Mouse (Mus musculus): ENCODE data around the gene Fam71e2. TPM values are rescaled to one million over a fixed set of nuclear protein-coding genes. Genes with fewer than 3 reads are reported as not detected.

The Fam71e2 gene
- total RNA-seq, 2 experiments from 2014 or later: not detected

- DNase-seq: no peak
Observed at GRCm38 (mm10) chr7:4739041-4739543, 32.0 kb downstream of the Fam71e2 start.

DNA sequence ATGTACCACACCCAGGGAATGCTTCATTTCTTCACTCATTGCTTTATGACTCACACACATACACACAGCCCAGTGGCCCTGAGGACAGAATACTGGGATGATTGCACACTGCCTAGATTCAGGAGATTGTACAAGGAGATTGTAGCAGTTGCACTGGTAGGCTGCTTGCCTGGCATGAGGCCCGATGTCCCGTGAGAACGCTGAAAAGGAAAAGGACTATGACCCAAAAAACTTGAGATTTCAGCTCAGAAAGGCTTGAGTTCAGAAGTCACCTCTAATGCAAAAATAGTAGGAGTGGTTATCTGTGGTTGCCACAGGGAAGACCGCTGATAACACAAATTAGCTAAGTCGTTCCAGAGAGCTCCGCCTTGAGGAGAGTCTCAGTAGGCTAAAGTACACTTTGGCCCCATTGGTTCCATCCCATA, 38.1 kb downstream of the Fam71e2 start:
- DNase-seq: no peak

GRCm38 (mm10) chr7:4731090-4731489, 40.0 kb downstream of the Fam71e2 start:
- no peak for DNase-seq

DNA sequence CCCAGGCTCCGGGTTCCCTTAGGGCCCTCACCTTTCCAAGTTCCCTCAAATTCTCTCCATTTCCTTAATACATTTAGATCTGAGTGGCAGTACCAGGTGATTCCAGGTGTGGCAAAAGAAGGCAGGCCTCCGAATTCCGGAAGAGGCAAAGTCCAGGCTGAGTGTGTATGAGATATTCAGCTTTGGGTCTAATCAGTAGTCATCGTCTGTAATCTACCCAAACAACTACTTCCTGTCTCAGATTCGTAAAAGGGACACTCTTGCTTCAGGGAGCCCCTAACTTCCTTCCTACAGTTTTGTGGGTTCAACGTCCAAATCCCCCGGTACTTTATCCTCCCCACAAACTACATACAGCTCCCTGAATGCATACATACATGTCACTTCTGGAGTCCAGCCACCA, 45.9 kb downstream of the Fam71e2 start, which contains the start of gene Tmem150b:
TSS of gene Tmem150b (minus strand) at position 81 of the 400 bp plus-strand sequence.
- no peak for DNase-seq

GRCm38 (mm10) chr7:4724359-4724758, 46.7 kb downstream of the Fam71e2 start:
- DNase-seq: no peak

DNA sequence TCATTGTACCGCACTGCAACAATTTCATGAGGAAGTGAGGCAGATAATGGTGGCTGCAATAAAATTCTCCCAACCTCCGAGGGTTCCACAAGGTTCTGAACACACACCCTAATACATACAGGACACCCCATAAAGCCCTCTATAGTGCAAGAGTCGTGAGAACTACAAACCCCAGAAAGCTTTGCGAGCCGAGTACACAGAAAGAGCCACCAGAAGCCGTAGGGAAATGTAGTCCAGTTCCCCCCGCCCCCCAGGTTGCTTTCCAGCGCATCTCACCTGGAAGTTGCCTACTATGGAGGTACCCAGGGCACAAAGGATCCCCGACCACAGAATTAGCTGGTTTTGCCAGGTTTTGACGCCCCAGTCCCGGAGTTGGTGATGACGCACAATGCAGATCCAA, 47.6 kb downstream of the Fam71e2 start:
- no peak for DNase-seq

GRCm38 (mm10) chr7:4719276-4719675, 51.8 kb downstream of the Fam71e2 start:
- no peak for DNase-seq

GRCm38 (mm10) chr7:4716955-4717354, 54.1 kb downstream of the Fam71e2 start:
- DNase-seq: no peak

DNA sequence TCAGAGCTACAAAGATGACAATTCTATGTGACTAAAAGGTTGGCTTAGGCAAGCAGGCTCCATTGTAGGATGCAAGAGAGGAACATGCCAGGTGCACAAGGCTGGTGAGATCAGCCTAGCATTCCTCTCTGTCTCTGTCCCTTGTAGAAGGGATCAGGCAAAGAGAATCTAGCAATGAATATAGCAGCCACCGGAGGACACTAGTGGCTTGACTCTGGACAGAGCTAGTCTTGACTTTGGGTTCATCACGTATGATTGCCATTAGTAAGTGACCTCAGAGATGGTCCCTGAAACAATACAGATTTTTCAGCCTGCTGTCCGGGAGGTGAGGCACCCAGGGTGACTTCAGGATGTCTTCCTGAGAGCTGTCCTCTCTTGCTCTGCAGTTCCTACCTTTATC, 58.5 kb downstream of the Fam71e2 start:
- DNase-seq: no peak

GRCm38 (mm10) chr7:4705098-4705497, 66.0 kb downstream of the Fam71e2 start:
- DNase-seq: peak; percentile 50

Other genes with a start within 250 kb of the Fam71e2 start
- gene Tnni3, start 247.1 kb downstream of the Fam71e2 start, total RNA-seq (2021): 1,000 to 10,000 TPM; 4,693 to 5,168 TPM
- gene Dnaaf3, start 238.8 kb downstream of the Fam71e2 start, total RNA-seq (2021): under 1 TPM; 0.41 to 0.57 TPM
- gene Syt5, start 223.8 kb downstream of the Fam71e2 start, total RNA-seq (2021): 1 to 10 TPM; 1.1 to 1.5 TPM
- gene Ptprh, start 167.3 kb downstream of the Fam71e2 start, total RNA-seq (2021): not detected
- gene Tmem86b, start 139.9 kb downstream of the Fam71e2 start, total RNA-seq (2021): 1 to 10 TPM; 6.6 to 8.5 TPM
- 10 to 100 TPM; 79.1 to 81.3 TPM for gene Ppp6r1, start 112.3 kb downstream of the Fam71e2 start, total RNA-seq (2021)
- 10 to 100 TPM; 51.5 to 54.7 TPM for gene Hspbp1, start 86.2 kb downstream of the Fam71e2 start, total RNA-seq (2021)
- 1 to 10 TPM; 4.1 to 5.9 TPM for gene Brsk1, start 80.7 kb downstream of the Fam71e2 start, total RNA-seq (2021)
- gene Tmem150b, start 46.1 kb downstream of the Fam71e2 start, total RNA-seq (2021): under 1 TPM in 1 of 2 experiments, not detected in 1; 0.12 TPM
- 10 to 100 TPM; 41.6 to 43.5 TPM for gene Kmt5c, start 31.2 kb downstream of the Fam71e2 start, total RNA-seq (2021)
- gene Cox6b2, start 18.2 kb downstream of the Fam71e2 start, total RNA-seq (2021): 10 to 100 TPM; 11.7 to 16.9 TPM
- gene Il11, start 11.6 kb upstream of the Fam71e2 start, total RNA-seq (2021): under 1 TPM in 1 of 2 experiments, not detected in 1; 0.23 TPM
- not detected for gene Tmem190, start 11.6 kb upstream of the Fam71e2 start, total RNA-seq (2021)
- gene Tmem238, start 18.4 kb upstream of the Fam71e2 start, total RNA-seq (2021): 1 to 10 TPM; 2.7 to 5.1 TPM
- 100 to 1,000 TPM; 726 to 732 TPM for gene Rpl28, start 21.6 kb upstream of the Fam71e2 start, total RNA-seq (2021)
- 100 to 1,000 TPM; 281 to 285 TPM for gene Ube2s, start 41.3 kb upstream of the Fam71e2 start, total RNA-seq (2021)
- gene Shisa7, start 73.4 kb upstream of the Fam71e2 start, total RNA-seq (2021): under 1 TPM in 1 of 2 experiments, not detected in 1; 0.20 TPM
- 1 to 10 TPM; 1.6 to 2.3 TPM for gene Isoc2b, start 99.0 kb upstream of the Fam71e2 start, total RNA-seq (2021)
- gene Isoc2a, start 105.9 kb upstream of the Fam71e2 start, total RNA-seq (2021): 10 to 100 TPM; 14.7 to 15.5 TPM
- not detected for gene Gm36210, start 135.2 kb upstream of the Fam71e2 start, total RNA-seq (2021)
- gene Zfp628, start 143.9 kb upstream of the Fam71e2 start, total RNA-seq (2021): 10 to 100 TPM; 14.7 to 16.7 TPM
- gene Nat14, start 150.7 kb upstream of the Fam71e2 start, total RNA-seq (2021): 1 to 10 TPM; 3.9 to 6.2 TPM
- gene Ssc5d, start 154.5 kb upstream of the Fam71e2 start, total RNA-seq (2021): 10 to 100 TPM in 1 of 2 experiments, 1 to 10 TPM in 1; 8.7 to 11.1 TPM
- gene Sbk2, start 193.1 kb upstream of the Fam71e2 start, total RNA-seq (2021): 10 to 100 TPM; 10.6 TPM
- gene Sbk3, start 199.9 kb upstream of the Fam71e2 start, total RNA-seq (2021): 10 to 100 TPM; 21.0 to 24.3 TPM
- 10 to 100 TPM; 28.4 to 38.0 TPM for gene Zfp579, start 224.9 kb upstream of the Fam71e2 start, total RNA-seq (2021)
- 1 to 10 TPM; 6.0 to 6.4 TPM for gene Zfp524, start 243.1 kb upstream of the Fam71e2 start, total RNA-seq (2021)
- 10 to 100 TPM; 26.4 to 26.9 TPM for gene Fiz1, start 243.4 kb upstream of the Fam71e2 start, total RNA-seq (2021)
- not detected for gene Gm44973, start 244.2 kb upstream of the Fam71e2 start, total RNA-seq (2021)
- 10 to 100 TPM; 26.0 to 26.6 TPM for gene Zfp865, start 249.1 kb upstream of the Fam71e2 start, total RNA-seq (2021)
- gene Ccdc106, start 249.3 kb upstream of the Fam71e2 start, total RNA-seq (2021): under 1 TPM in 1 of 2 experiments, not detected in 1; 0.61 TPM

Data from heart, postnatal 4 days (tissue).